Comparison of ENCODE assay signal across 6 mouse cellular contexts in genomic region chr15:103165924-103166323, GRCm38 (mm10).
"Had no signal": no experiment of that assay in that cellular context is flagged by ENCODE, and none has a peak within 500 bp of the region (broad histone marks: within the 10 kb centered on the region; RNA-seq: fewer than 3 reads in every experiment).

No protein-coding gene starts in this region.

- H3K27ac ChIP-seq: left cerebral cortex, adult 2 months; limb, embryonic 15.5 days; liver, embryonic 12.5 days; midbrain, embryonic 10.5 days; midbrain, embryonic 15.5 days had no signal

- H3K4me3 ChIP-seq: left cerebral cortex, adult 2 months; limb, embryonic 15.5 days; midbrain, embryonic 10.5 days; midbrain, embryonic 15.5 days had no signal

- H3K9ac ChIP-seq: limb, embryonic 15.5 days; lung, embryonic 14.5 days; midbrain, embryonic 15.5 days had no signal

- ATAC-seq: liver, embryonic 12.5 days; midbrain, embryonic 15.5 days had no signal

- H3K36me3 ChIP-seq: limb, embryonic 15.5 days; liver, embryonic 12.5 days; midbrain, embryonic 10.5 days; midbrain, embryonic 15.5 days had no signal

- H3K9me3 ChIP-seq: limb, embryonic 15.5 days; liver, embryonic 12.5 days; midbrain, embryonic 10.5 days; midbrain, embryonic 15.5 days had no signal

- H3K4me2 ChIP-seq: limb, embryonic 15.5 days; lung, embryonic 14.5 days had no signal
